Mouse (Mus musculus): Measurements from ENCODE around the gene Dhx32. TPM values are rescaled to one million over a fixed set of nuclear protein-coding genes. Genes with fewer than 3 reads are reported as not detected.

The Dhx32 gene
- polyA plus RNA-seq, 1 experiment from 2014 or later: 75.4 TPM

DNA sequence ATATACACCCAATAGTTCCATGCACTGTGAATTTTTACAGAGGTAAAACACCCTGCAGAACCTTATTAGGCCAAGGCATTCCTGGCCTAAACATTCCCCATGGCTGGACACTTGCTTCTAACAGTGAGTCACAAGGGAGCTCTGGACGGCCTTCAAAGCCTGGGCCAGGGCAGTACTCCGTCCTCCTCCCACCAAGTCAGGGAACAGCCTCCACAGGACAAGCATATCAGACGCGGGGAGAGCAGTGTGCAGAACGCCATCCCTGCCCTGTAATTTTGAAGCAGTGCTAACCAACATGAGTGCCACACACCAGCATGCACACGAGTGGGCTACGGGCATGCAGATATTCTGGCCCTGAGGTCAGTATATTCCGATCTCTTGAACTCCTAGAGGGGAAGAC is 35.2 kb downstream of the Dhx32 start:
- no peak overlapping the region for H3K27ac ChIP-seq (ENCODE audit: low read depth, low read length)
- H3K4me3 ChIP-seq (ENCODE audit: low read depth, low read length): no peak overlapping the region
- H3K9ac ChIP-seq (ENCODE audit: low read length): no peak overlapping the region
- H3K27me3 ChIP-seq (ENCODE audit: control insufficient read depth, insufficient read depth, low read length): no peaks in the 10 kb centered on the region
- H3K4me1 ChIP-seq (replicated peaks; ENCODE audit: control insufficient read depth, insufficient read depth, low read length): peaks cover 4% of the 10 kb centered on the region; the same call in 1 of the 2 replicates
- H3K4me2 ChIP-seq (ENCODE audit: low read depth, low read length, severe bottlenecking): no peak overlapping the region
- no peak for DNase-seq (ENCODE audit: low spot score)
- WGBS: 85% methylated on average over 8 of the region's 8 CpGs
- no peaks in the 10 kb centered on the region for H3K9me3 ChIP-seq (ENCODE audit: control insufficient read depth, low read length)
- no peak for ATAC-seq (replicated peaks; ENCODE audit: low FRiP score)
- H3K36me3 ChIP-seq (ENCODE audit: control insufficient read depth, insufficient read depth, low read length): no peaks in the 10 kb centered on the region

DNA sequence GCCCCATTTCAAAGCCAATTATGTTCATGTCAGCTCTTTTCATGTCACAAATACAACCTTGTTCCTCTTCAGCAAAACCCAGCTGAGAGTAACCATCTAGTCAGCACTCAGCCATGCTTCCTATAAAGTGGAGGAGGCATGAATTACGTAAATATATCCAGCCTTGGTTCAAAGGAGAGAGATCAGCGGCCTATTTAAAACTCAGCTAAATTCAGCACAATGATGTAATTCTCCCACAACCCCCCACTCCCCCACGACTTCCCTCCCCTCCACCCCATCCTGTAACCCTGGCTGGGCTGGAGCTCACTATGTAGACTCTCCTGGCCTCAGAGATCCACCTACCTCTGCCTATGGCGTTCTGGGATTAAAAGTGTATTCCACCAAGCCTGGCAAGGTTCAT is 37.8 kb downstream of the Dhx32 start:
- WGBS: 66% methylated on average over 4 of the region's 4 CpGs
- Histone ChIP-seq H3K4me3 (ENCODE audit: low read depth, low read length) (no peak overlapping the region), H3K9ac (ENCODE audit: low read length) (no peak overlapping the region), H3K36me3 (ENCODE audit: control insufficient read depth, insufficient read depth, low read length) (peaks cover 6% of the 10 kb centered on the region; the same call in 1 of the 2 replicates), H3K9me3 (ENCODE audit: control insufficient read depth, low read length) (no peaks in the 10 kb centered on the region), H3K27me3 (ENCODE audit: control insufficient read depth, insufficient read depth, low read length) (no peaks in the 10 kb centered on the region), H3K27ac (ENCODE audit: low read depth, low read length) (no peak overlapping the region), H3K4me2 (ENCODE audit: low read depth, low read length, severe bottlenecking) (no peak overlapping the region), H3K4me1 (replicated peaks; ENCODE audit: control insufficient read depth, insufficient read depth, low read length) (no peaks in the 10 kb centered on the region)
- no peak for DNase-seq (ENCODE audit: low spot score)
- no peak for ATAC-seq (replicated peaks; ENCODE audit: low FRiP score)

DNA sequence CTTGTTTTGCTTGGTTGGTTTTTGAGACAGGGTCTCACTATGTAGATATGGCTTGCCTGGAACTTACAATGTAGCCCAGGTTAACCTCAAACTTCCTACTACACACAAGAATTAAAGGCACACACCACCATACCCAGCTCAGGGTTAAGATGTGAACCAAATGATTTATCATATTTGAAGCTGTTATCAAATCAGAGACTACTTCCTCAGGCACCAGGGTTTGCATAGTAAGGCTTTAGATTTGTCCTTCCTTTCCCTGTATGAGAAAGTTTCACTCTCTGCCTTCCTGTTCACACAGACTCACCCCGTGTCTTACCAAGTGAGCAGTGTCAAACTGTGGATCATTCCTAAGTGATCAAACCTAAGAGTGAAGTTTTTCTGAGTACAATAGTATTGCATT is 38.3 kb downstream of the Dhx32 start:
- Histone ChIP-seq H3K4me1 (replicated peaks; ENCODE audit: control insufficient read depth, insufficient read depth, low read length) (no peaks in the 10 kb centered on the region), H3K27me3 (ENCODE audit: control insufficient read depth, insufficient read depth, low read length) (no peaks in the 10 kb centered on the region), H3K9me3 (ENCODE audit: control insufficient read depth, low read length) (no peaks in the 10 kb centered on the region), H3K9ac (ENCODE audit: low read length) (no peak overlapping the region), H3K36me3 (ENCODE audit: control insufficient read depth, insufficient read depth, low read length) (peaks cover 6% of the 10 kb centered on the region; the same call in 1 of the 2 replicates), H3K4me2 (ENCODE audit: low read depth, low read length, severe bottlenecking) (no peak overlapping the region), H3K4me3 (ENCODE audit: low read depth, low read length) (no peak overlapping the region), H3K27ac (ENCODE audit: low read depth, low read length) (no peak overlapping the region)
- DNase-seq (ENCODE audit: low spot score): no peak
- WGBS: 86% methylated on average over 1 of the region's 1 CpGs
- no peak for ATAC-seq (replicated peaks; ENCODE audit: low FRiP score)

DNA sequence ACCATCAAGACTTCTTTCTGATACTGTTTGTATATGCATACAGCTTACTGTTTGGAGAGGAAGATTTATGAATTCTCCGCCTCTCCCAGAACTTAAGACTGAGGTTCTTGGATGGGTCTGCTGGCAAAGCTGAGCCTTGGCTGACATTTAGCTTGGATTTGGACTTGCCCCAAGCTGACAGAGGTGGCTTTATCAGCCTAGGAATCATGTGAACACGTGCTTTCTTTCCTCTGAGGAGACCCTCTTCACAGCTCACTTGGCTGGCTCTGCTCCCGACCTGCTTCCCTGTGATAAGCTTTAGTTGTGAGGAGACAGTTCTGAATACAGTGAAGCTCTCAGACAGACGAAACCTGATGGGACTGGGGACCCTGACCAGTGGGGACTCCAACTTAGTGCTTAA is 38.9 kb downstream of the Dhx32 start:
- no peak for DNase-seq (ENCODE audit: low spot score)
- H3K27me3 ChIP-seq (ENCODE audit: control insufficient read depth, insufficient read depth, low read length): no peaks in the 10 kb centered on the region

DNA sequence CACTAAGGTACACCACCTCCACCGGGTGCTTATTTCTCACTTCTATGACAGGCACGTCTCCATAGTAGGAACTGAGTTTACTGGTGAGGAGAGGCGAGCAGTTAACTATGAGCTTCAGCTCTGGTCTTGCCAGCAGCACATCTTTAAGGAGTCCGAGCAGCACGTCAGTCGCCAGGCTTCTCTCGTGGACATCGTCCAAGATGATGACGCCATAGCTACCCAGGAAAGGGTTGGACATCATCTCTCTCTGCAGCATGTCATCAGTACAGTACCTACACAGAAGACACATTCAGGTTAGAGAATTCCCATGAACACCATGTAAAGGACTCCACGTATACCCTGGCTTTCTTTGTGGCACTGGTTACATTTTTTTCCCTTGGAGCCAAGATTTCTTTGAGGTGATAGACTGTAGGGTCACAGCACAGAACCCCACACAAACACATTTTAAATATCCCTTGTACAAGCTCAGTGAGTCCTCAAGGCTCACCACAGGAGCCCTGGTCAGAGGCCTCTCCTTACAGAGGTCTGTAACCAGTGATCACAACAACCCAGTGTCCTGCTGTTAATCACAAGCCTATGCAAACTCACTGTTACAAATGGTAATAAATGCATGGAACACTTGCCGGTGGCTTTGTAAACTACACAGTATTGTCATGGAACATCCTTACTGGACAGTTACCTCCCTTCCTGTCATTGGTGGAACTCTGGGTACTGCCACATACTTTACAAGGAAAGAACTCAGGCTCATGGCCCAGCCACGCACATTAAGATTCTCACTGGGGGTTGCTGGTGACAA is 39.8 kb downstream of the Dhx32 start:
- DNase-seq (ENCODE audit: low spot score) (no peak), ATAC-seq (replicated peaks; ENCODE audit: low FRiP score) (no peak)
- Histone ChIP-seq H3K36me3 (ENCODE audit: control insufficient read depth, insufficient read depth, low read length) (peaks cover 6% of the 10 kb centered on the region; the same call in 1 of the 2 replicates), H3K4me2 (ENCODE audit: low read depth, low read length, severe bottlenecking) (no peak overlapping the region), H3K9me3 (ENCODE audit: control insufficient read depth, low read length) (no peaks in the 10 kb centered on the region), H3K4me3 (ENCODE audit: low read depth, low read length) (no peak overlapping the region), H3K9ac (ENCODE audit: low read length) (no peak overlapping the region), H3K27me3 (ENCODE audit: control insufficient read depth, insufficient read depth, low read length) (no peaks in the 10 kb centered on the region), H3K27ac (ENCODE audit: low read depth, low read length) (no peak overlapping the region), H3K4me1 (replicated peaks; ENCODE audit: control insufficient read depth, insufficient read depth, low read length) (no peaks in the 10 kb centered on the region)
- WGBS: 95% methylated on average over 12 of the region's 12 CpGs

More for the DNA sequence above, 38.9 kb downstream of the Dhx32 start:
- H3K27ac ChIP-seq (ENCODE audit: low read depth, low read length): no peak overlapping the region
- ATAC-seq (replicated peaks; ENCODE audit: low FRiP score): no peak
- no peak overlapping the region for H3K4me2 ChIP-seq (ENCODE audit: low read depth, low read length, severe bottlenecking)
- H3K36me3 ChIP-seq (ENCODE audit: control insufficient read depth, insufficient read depth, low read length): peaks cover 6% of the 10 kb centered on the region; the same call in 1 of the 2 replicates
- H3K4me1 ChIP-seq (replicated peaks; ENCODE audit: control insufficient read depth, insufficient read depth, low read length): no peaks in the 10 kb centered on the region
- WGBS: 85% methylated on average over 4 of the region's 4 CpGs
- no peaks in the 10 kb centered on the region for H3K9me3 ChIP-seq (ENCODE audit: control insufficient read depth, low read length)
- no peak overlapping the region for H3K9ac ChIP-seq (ENCODE audit: low read length)
- H3K4me3 ChIP-seq (ENCODE audit: low read depth, low read length): no peak overlapping the region

DNA sequence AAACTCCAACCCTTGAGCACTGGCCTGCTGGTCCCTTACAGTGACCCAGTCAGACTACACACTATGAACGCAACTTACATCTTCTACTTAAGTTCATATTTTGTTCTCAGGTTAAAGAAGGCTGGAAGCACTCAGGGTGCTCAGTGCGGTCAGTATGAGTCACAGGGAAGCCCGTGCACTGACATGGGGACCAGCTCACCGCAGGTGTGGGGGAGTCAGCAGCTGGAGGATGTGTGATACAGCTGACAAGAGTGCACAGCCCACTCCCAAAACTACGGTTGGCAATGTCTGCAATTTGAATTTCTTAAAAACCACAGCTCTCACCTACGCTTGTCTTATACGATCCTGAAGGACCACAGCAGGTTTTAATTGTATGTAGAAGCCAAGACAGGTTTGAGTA is 42.0 kb downstream of the Dhx32 start:
- no peaks in the 10 kb centered on the region for H3K27me3 ChIP-seq (ENCODE audit: control insufficient read depth, insufficient read depth, low read length)
- no peaks in the 10 kb centered on the region for H3K4me1 ChIP-seq (replicated peaks; ENCODE audit: control insufficient read depth, insufficient read depth, low read length)
- H3K27ac ChIP-seq (ENCODE audit: low read depth, low read length): no peak overlapping the region
- H3K36me3 ChIP-seq (ENCODE audit: control insufficient read depth, insufficient read depth, low read length): peaks cover 6% of the 10 kb centered on the region; the same call in 1 of the 2 replicates
- ATAC-seq (replicated peaks; ENCODE audit: low FRiP score) (no peak), DNase-seq (ENCODE audit: low spot score) (no peak)
- WGBS: 91% methylated on average over 7 of the region's 7 CpGs
- H3K9me3 ChIP-seq (ENCODE audit: control insufficient read depth, low read length): no peaks in the 10 kb centered on the region
- no peak overlapping the region for H3K4me2 ChIP-seq (ENCODE audit: low read depth, low read length, severe bottlenecking)
- no peak overlapping the region for H3K9ac ChIP-seq (ENCODE audit: low read length)
- H3K4me3 ChIP-seq (ENCODE audit: low read depth, low read length): no peak overlapping the region

DNA sequence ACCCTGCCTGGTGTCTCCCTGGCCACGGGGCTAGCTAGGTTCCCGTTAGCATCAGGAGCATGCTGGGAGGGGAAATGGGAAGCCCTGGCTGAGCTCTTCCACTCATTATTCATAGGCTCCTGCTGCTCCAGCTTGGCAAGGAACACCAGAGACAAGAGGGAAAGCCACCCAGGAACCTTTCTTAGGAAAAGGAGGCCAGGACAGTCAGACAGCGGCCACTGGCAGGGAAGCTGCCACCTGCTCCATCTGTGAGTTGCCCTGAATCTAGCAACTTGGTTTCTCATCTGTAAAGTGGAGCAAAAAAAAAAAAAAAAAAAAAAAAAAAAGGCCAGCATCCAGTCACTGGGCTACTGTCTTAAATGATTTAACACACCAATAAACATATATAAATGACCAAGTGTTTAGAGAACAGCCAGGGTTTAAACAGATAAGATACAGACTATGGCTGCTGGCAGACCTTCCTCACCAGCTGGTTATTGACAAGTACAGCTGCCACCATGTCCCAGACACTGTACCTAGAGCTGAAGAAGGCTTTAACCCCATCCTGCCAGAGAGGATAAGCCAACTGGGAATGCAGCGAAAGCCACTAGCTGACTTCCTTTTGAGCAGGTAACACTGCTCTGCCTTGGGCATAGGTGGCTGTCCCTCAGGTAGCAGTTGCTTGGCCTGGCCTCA is 50.4 kb downstream of the Dhx32 start:
- H3K9ac ChIP-seq (ENCODE audit: low read length): no peak overlapping the region
- no peaks in the 10 kb centered on the region for H3K27me3 ChIP-seq (ENCODE audit: control insufficient read depth, insufficient read depth, low read length)
- H3K4me3 ChIP-seq (ENCODE audit: low read depth, low read length): no peak overlapping the region
- 74% methylated on average over 4 of the region's 4 CpGs for WGBS
- ATAC-seq (replicated peaks; ENCODE audit: low FRiP score) (no peak), DNase-seq (ENCODE audit: low spot score) (no peak)
- H3K27ac ChIP-seq (ENCODE audit: low read depth, low read length): no peak overlapping the region
- H3K4me1 ChIP-seq (replicated peaks; ENCODE audit: control insufficient read depth, insufficient read depth, low read length): no peaks in the 10 kb centered on the region
- peaks cover 2% of the 10 kb centered on the region; the same call in 1 of the 2 replicates for H3K36me3 ChIP-seq (ENCODE audit: control insufficient read depth, insufficient read depth, low read length)
- no peaks in the 10 kb centered on the region for H3K9me3 ChIP-seq (ENCODE audit: control insufficient read depth, low read length)
- H3K4me2 ChIP-seq (ENCODE audit: low read depth, low read length, severe bottlenecking): no peak overlapping the region

DNA sequence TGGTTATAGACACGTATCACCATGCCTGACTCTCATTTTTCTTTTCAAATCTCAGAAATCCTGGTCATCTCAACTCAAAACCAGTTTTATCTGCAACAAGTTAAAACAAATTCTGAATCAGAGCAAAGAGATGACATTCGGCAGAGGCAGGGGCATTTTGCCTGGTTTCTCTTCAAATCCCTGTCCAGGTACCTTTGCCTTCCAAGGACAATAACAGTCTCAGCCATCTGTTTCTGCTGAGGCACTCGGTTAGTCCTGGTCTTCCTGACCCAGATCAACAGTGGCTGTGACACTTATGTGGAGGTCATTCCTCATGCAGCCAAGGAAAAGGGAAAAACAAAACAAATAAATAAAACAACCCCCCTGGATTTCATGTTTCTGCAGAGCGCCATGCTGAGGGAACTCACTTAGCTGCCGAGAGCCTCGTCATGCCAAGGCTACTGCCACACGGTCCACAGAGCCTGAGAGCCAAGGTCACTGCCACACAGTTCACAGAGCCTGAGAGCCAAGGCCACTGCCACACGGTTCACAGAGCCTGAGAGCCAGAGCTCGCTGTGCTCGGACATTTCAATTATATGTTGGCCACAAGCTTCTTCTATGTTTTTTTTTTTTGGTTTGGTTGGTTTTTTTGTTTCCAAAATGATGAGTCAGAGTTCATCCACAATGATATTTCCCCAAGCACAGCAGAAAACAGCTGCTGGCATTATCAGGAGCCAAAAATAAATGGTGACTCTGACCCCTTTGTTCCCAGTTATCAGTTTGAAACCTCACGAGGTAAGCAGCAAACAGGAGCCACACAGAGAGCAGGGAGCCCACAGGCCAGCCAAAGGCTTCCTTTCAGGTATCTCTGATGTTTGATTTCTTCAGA is 52.0 kb downstream of the Dhx32 start:
- Histone ChIP-seq H3K27ac (ENCODE audit: low read depth, low read length) (no peak overlapping the region), H3K4me1 (replicated peaks; ENCODE audit: control insufficient read depth, insufficient read depth, low read length) (no peaks in the 10 kb centered on the region), H3K4me3 (ENCODE audit: low read depth, low read length) (no peak overlapping the region), H3K9me3 (ENCODE audit: control insufficient read depth, low read length) (no peaks in the 10 kb centered on the region), H3K9ac (ENCODE audit: low read length) (no peak overlapping the region), H3K4me2 (ENCODE audit: low read depth, low read length, severe bottlenecking) (no peak overlapping the region), H3K36me3 (ENCODE audit: control insufficient read depth, insufficient read depth, low read length) (peaks cover 2% of the 10 kb centered on the region; the same call in 1 of the 2 replicates), H3K27me3 (ENCODE audit: control insufficient read depth, insufficient read depth, low read length) (no peaks in the 10 kb centered on the region)
- WGBS: 89% methylated on average over 11 of the region's 11 CpGs
- no peak for DNase-seq (ENCODE audit: low spot score)
- no peak for ATAC-seq (replicated peaks; ENCODE audit: low FRiP score)

Measured in forebrain, embryonic 11.5 days (tissue).